Mouse (Mus musculus) forebrain, embryonic 11.5 days (tissue): ENCODE results near the gene Mep1a. TPM values are rescaled to one million over a fixed set of nuclear protein-coding genes. Genes with fewer than 3 reads are reported as not detected.

Experiments
- polyA plus RNA-seq: library from polyadenylated mRNA; unstranded; fragments of >200 nt; fragmentation: Nextera tagmentation; extraction: Ambion mirVana; gene quantifications from 2 replicates; pipeline ENCODE4 v1.2.1, GENCODE M21; 2014

Gene Mep1a
- polyA plus RNA-seq, 1 experiment from 2014 or later, result not detected

Other genes starting within 250 kb of the Mep1a start
- gene Adgrf1, start 232.5 kb downstream of the Mep1a start, polyA plus RNA-seq, result not detected in 2 replicates
- 7.1 and 7.6 TPM in 2 replicates for gene Adgrf5, start 142.4 kb downstream of the Mep1a start, polyA plus RNA-seq
- 0.35 TPM in 1 of 2 replicates, not detected in the other for gene Ankrd66, start 40.8 kb upstream of the Mep1a start, polyA plus RNA-seq
- 2.9 and 3.3 TPM in 2 replicates for gene Pla2g7, start 65.3 kb upstream of the Mep1a start, polyA plus RNA-seq
- gene Tdrd6, start 127.5 kb upstream of the Mep1a start, polyA plus RNA-seq, result 0.04 and 0.19 TPM in 2 replicates
- gene Slc25a27, start 164.4 kb upstream of the Mep1a start, polyA plus RNA-seq, result 56.6 and 60.9 TPM in 2 replicates
- 37.1 and 41.1 TPM in 2 replicates for gene Cyp39a1, start 164.6 kb upstream of the Mep1a start, polyA plus RNA-seq